Mouse (Mus musculus) heart, embryonic 16.5 days (tissue): ENCODE results near the gene Sema4d. TPM values are rescaled to one million over a fixed set of nuclear protein-coding genes. Genes with fewer than 3 reads are reported as not detected.
A peak's percentile ranks its signal among the peaks of the same experiment; 100 is the strongest.

ENCODE experiments used
- ATAC-seq: fragments of 200-750 bp; cut with Nextera tagmentation; replicated peaks from 2 replicates; pipeline ENCODE4 v1.8.0; 2017; ENCODE audit warnings: moderate number of reproducible peaks; ENCODE audit not compliant: insufficient read depth, low FRiP score; ENCODE audit errors: extremely low read depth
- H3K27ac ChIP-seq: fragments of 300-500 bp; sonication (generic); 2 replicates; pipeline ENCODE4 v1.5.1; 2014; ENCODE audit warnings: mild to moderate bottlenecking, low read length, control low read depth, moderate library complexity
- H3K27me3 ChIP-seq: fragments of 300-500 bp; sonication (generic); 2 replicates; pipeline ENCODE4 v1.6.1; 2014; ENCODE audit warnings: low read length, mixed read lengths; ENCODE audit not compliant: control insufficient read depth, insufficient read depth
- H3K36me3 ChIP-seq: fragments of 300-500 bp; sonication (generic); 2 replicates; pipeline ENCODE4 v1.6.1; 2014; ENCODE audit not compliant: control insufficient read depth, insufficient read depth
- H3K4me1 ChIP-seq: fragments of 300-500 bp; sonication (generic); 2 replicates; pipeline ENCODE4 v1.6.1; 2014; ENCODE audit warnings: low read length, mixed read lengths; ENCODE audit not compliant: control insufficient read depth, insufficient read depth
- H3K4me2 ChIP-seq: fragments of 300-500 bp; sonication (generic); 2 replicates; pipeline ENCODE4 v1.6.1; 2014; ENCODE audit warnings: low read depth, mild to moderate bottlenecking, control low read depth, low read length
- H3K4me3 ChIP-seq: fragments of 300-500 bp; sonication (generic); 2 replicates; pipeline ENCODE4 v1.5.1; 2014; ENCODE audit warnings: mild to moderate bottlenecking, control low read depth, low read length
- H3K9ac ChIP-seq: fragments of 300-500 bp; sonication (generic); 2 replicates; pipeline ENCODE4 v1.6.1; 2014; ENCODE audit warnings: low read length, control low read depth
- H3K9me3 ChIP-seq: fragments of 300-500 bp; sonication (generic); replicated peaks from 2 replicates; pipeline ENCODE4 v1.6.1; 2016; ENCODE audit warnings: low read length; ENCODE audit not compliant: control insufficient read depth
- WGBS: fragments of 180-500 bp; shearing (Covaris S2); extraction: QIAGEN DNeasy Blood & Tissue Kit; methylation state at CpG from one replicate; pipeline ENCODE4 v1.1.7; 2014; 5-methylcytosine and 5-hydroxymethylcytosine counted together
- polyA plus RNA-seq: library from polyadenylated mRNA; unstranded; fragments of >200 nt; fragmentation: Nextera tagmentation; extraction: Ambion mirVana; gene quantifications from 2 replicates; pipeline ENCODE4 v1.2.1, GENCODE M21; 2015

Gene Sema4d
- polyA plus RNA-seq, 1 experiment from 2014 or later, result 22.5 TPM

GRCm38 (mm10) chr13:51777048-51777737 is 16.4 kb downstream of the Sema4d start:
- H3K4me2 ChIP-seq, result peak overlapping the region; percentile 25
- H3K4me1 ChIP-seq, result peaks cover 35% of the 10 kb centered on the region
- H3K9me3 ChIP-seq, result no peaks in the 10 kb centered on the region
- H3K9ac ChIP-seq, result peak overlapping the region; percentile 48
- no peaks in the 10 kb centered on the region for H3K36me3 ChIP-seq
- peak; percentile 85 for ATAC-seq
- peak overlapping the region; percentile 85 for H3K27ac ChIP-seq
- no peaks in the 10 kb centered on the region for H3K27me3 ChIP-seq
- WGBS, result 27% methylated on average over 11 of the region's 11 CpGs
- no peak overlapping the region for H3K4me3 ChIP-seq

DNA sequence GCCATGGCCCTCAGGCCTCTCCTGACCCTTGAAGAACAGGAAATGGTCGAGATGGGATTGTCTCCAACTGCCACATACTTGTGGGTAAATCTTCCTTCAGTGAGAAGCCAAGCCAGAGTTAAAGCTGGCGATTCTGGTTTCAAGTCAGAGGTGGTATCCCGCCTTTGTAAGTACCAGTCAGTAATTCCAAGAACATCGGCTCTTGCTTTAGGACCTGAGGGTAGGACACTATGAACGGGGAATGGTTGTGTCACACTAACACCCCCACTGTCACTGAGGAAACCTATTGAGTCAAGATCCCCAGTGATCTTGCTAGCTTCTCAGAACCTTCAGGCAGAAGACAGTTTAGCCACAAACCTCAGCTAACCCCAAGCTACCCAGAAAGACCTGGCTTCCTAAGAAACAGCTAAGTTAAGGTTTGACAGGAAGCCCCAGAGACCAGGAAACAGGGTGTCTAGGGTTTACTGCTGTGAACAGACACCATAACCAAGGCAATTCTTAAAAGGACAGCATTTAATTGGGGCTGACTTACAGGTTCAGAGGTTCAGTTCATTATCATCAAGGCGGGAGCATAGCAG is 17.3 kb downstream of the Sema4d start:
- no peaks in the 10 kb centered on the region for H3K9me3 ChIP-seq
- no peak for ATAC-seq
- peak overlapping the region; percentile 85 for H3K27ac ChIP-seq
- no peaks in the 10 kb centered on the region for H3K27me3 ChIP-seq
- peaks cover 35% of the 10 kb centered on the region for H3K4me1 ChIP-seq
- no peak overlapping the region for H3K4me3 ChIP-seq
- no peaks in the 10 kb centered on the region for H3K36me3 ChIP-seq
- H3K9ac ChIP-seq, result no peak overlapping the region
- WGBS, result 84% methylated on average over 6 of the region's 6 CpGs
- no peak overlapping the region for H3K4me2 ChIP-seq

DNA sequence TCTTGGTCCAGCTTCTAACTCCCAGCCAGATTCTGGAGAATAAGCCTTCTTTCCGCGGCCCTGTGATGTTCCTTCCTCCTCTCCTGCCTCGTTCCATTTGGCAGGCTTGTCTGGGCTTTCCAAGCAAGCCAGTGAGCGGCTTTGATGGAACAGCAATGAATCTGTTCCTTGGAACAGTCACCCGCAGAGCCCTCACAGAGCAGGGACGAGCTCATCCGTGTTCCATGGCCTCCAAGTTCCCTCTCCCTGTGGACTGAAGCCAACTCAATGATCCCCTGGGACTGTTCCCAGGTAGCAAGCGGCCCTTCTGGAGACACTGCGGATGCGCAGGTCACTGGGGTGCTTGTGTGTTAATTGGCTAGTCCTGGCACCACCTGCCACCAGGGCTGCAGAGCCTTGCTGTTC is 21.7 kb downstream of the Sema4d start:
- Histone ChIP-seq H3K4me1 (peaks cover 12% of the 10 kb centered on the region), H3K9ac (no peak overlapping the region), H3K4me2 (no peak overlapping the region), H3K27me3 (no peaks in the 10 kb centered on the region), H3K4me3 (no peak overlapping the region), H3K9me3 (no peaks in the 10 kb centered on the region), H3K36me3 (no peaks in the 10 kb centered on the region), H3K27ac (no peak overlapping the region)
- 80% methylated on average over 10 of the region's 10 CpGs for WGBS
- ATAC-seq, result no peak

DNA sequence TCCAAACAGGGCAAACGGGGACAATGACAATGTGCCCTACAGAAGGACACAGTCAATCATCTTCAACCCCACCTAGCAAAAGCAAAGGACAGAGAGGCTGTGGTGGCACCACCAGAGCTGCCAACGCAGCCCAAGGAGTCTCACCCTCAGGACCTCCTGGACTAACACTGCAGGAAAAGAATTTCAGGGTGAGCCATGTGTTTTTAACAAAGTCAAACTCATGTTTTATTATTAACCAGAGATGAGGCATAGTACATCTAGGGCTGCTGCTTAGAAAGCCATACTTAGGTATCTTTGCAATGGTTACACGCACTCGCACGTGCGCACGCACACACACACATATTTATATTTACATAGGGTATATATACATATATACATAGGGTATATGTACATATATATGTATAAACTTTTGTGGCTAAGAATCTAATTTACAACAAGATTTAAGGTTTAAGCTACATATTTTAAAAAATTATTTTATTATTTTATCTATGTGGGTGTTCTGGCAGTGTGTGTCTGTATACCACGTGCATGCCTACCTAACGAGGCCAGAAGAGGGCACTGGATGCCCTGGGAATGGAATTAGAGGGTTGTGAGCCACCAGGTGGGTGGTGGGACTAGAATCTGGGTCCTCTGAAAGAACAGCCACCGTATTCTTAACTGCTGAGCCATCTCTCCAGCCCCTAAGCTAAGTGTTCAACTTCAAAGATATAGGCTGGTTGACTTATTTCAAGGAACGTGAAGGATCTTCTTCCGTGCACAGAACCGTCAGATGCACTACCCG is 22.7 kb downstream of the Sema4d start:
- Histone ChIP-seq H3K36me3 (no peaks in the 10 kb centered on the region), H3K4me1 (peaks cover 4% of the 10 kb centered on the region; the same call in 1 of the 2 replicates), H3K9ac (no peak overlapping the region), H3K27ac (no peak overlapping the region), H3K4me3 (no peak overlapping the region), H3K27me3 (no peaks in the 10 kb centered on the region), H3K9me3 (no peaks in the 10 kb centered on the region), H3K4me2 (no peak overlapping the region)
- ATAC-seq, result no peak
- 93% methylated on average over 14 of the region's 14 CpGs for whole genome bisulfite sequencing

DNA sequence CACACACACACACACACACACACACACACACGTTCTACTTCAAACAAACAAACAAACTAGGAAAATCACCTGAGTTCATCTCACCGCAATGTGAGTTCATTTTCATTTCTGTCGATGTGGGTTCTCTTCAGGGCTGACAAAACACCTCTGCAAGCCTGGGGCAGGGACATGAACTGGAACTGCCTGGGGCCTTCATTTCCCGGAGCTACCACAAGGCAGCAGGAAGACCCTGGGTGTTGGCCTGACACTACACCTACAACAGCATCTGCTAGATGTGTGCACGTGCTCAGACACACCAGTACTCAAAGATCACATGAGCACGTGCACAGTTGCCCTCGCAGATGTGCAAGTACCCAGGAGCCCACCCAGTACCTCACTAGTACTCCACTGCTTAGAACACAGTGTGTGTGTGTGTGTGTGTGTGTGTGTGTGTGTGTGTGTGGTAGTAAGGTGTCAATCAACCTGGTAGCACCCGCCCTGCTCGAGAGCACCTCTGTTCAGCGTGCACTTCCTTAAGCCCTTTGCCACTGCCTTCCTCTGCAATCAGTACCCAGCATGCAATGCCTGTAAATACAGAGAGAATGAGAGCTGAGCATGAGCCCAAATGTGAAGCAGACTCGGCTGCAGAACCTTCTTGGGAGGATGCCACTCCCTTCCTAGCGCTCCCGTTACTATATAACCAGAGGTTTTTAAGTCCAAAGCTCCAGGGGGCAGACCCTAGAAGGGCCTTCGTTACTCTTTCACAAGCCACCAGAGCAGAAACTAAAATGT is 25.4 kb downstream of the Sema4d start:
- Histone ChIP-seq H3K4me2 (no peak overlapping the region), H3K27ac (peak overlapping the region; percentile 37), H3K4me1 (no peaks in the 10 kb centered on the region; the same call in 1 of the 2 replicates), H3K4me3 (no peak overlapping the region), H3K36me3 (no peaks in the 10 kb centered on the region), H3K9me3 (no peaks in the 10 kb centered on the region), H3K27me3 (no peaks in the 10 kb centered on the region), H3K9ac (no peak overlapping the region)
- whole genome bisulfite sequencing, result 67% methylated on average over 14 of the region's 14 CpGs
- ATAC-seq, result peak; percentile 49; the same call in 1 of the 2 replicates

DNA sequence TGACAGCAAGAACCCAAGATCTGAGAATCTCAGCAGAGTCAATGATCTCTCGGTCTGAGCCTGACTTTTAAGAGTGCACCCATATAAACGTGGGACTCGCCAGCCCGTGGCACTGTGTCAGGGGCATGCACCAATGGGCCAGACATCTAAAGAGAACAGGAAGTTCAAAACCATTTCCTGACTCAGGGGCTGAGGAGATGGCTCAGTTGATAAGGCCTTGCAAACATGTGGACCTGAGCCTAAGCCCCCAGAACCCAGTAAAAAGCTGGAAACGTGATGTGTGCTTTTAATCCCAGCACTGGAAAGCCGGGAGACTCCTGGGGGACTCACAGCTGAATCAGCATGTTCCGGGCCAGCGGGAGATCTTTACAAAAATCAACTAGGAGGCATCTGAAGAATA is 26.0 kb downstream of the Sema4d start:
- H3K4me3 ChIP-seq, result no peak overlapping the region

DNA sequence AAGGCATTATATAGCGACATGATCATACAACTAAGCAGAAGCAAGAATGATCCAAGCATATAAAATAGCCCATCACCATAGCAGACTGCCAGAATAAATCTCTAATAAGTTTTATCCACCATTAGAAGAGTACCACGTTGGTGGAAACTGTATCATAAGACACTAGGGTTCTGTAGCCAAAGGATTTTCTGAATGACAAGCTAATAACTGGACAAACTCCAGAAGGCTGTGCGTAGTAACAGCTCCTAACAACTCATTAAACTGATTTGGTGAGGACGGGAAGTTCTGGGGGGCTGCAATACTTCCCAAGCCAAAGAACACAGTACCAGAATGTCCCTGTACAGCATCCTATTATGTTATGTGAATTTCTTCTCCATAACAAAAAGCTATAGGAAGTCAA is 26.8 kb downstream of the Sema4d start:
- no peak for ATAC-seq
- Histone ChIP-seq H3K4me3 (no peak overlapping the region), H3K4me1 (peaks cover 4% of the 10 kb centered on the region), H3K9me3 (no peaks in the 10 kb centered on the region), H3K27ac (no peak overlapping the region), H3K9ac (no peak overlapping the region), H3K27me3 (no peaks in the 10 kb centered on the region), H3K4me2 (no peak overlapping the region), H3K36me3 (no peaks in the 10 kb centered on the region)
- WGBS, result 77% methylated on average over 4 of the region's 4 CpGs

More for the DNA sequence above, 26.0 kb downstream of the Sema4d start:
- WGBS, result 70% methylated on average over 8 of the region's 8 CpGs
- Histone ChIP-seq H3K9ac (no peak overlapping the region), H3K9me3 (no peaks in the 10 kb centered on the region), H3K4me2 (no peak overlapping the region), H3K36me3 (no peaks in the 10 kb centered on the region), H3K27me3 (no peaks in the 10 kb centered on the region), H3K27ac (peak overlapping the region; percentile 40; the same call in 1 of the 2 replicates), H3K4me1 (no peaks in the 10 kb centered on the region; the same call in none of the 2 replicates)
- no peak for ATAC-seq

- Histone ChIP-seq H3K9me3 (no peaks in the 10 kb centered on the region), H3K9ac (no peak overlapping the region), H3K27me3 (no peaks in the 10 kb centered on the region), H3K4me2 (no peak overlapping the region), H3K4me1 (peaks cover 16% of the 10 kb centered on the region), H3K4me3 (no peak overlapping the region), H3K36me3 (no peaks in the 10 kb centered on the region), H3K27ac (no peak overlapping the region)
- WGBS, result 75% methylated on average over 5 of the region's 5 CpGs
- no peak for ATAC-seq
Measured at GRCm38 (mm10) chr13:51765369-51765768, 28.2 kb downstream of the Sema4d start.
